20 mouse cellular contexts compared by ENCODE assay signal in the genomic region with DNA sequence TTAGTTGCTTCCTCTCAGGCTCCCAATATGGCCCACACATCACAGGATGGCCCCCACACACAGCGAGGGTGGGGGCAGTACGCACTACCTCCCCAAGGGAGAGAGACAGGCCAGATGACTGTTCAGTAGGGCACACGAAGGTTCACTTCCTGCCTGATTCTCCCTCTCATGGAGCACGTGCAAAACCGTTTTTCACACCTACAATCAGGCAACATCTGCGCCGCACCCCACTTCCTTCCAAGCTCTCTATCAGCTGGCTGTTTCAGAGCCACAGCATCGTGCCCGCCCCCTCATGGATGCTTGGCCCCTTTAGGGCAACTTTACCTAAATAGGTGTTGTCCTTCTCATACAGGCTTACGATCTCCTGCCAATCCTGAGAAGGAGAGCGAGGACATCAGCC. TPM values are rescaled to one million over a fixed set of nuclear protein-coding genes. Genes with fewer than 3 reads are reported as not detected.
A peak's percentile ranks its signal among the peaks of the same experiment; 100 is the strongest.
DNase-seq lines count a peak whose midpoint lies in the region; ATAC-seq lines count a peak whose summit lies in the region.
"Had no signal": no experiment of that assay in that cellular context is flagged by ENCODE, and none has a peak within 500 bp of the region (broad histone marks: within the 10 kb centered on the region; RNA-seq: fewer than 3 reads in every experiment).

No protein-coding gene starts in this region.

- H3K9ac ChIP-seq in hindbrain, embryonic 13.5 days: peak overlapping the region; percentile 29; the same call in 1 of the 2 replicates
- no peak overlapping the region for H3K9ac ChIP-seq in hindbrain, embryonic 16.5 days (ENCODE audit: low read depth, low read length)
- H3K9ac ChIP-seq: limb, embryonic 12.5 days; liver, embryonic 13.5 days; lung, embryonic 15.5 days; midbrain, embryonic 12.5 days; stomach, embryonic 15.5 days had no signal

- H3K27me3 ChIP-seq in hindbrain, embryonic 13.5 days: 0 out of 2 replicates have a peak, but pooled peaks cover 2% of the 10 kb centered on the region
- H3K27me3 ChIP-seq in hindbrain, embryonic 16.5 days (replicated peaks; ENCODE audit: control insufficient read depth, insufficient read depth, low read length): no peaks in the 10 kb centered on the region
- H3K27me3 ChIP-seq: liver, embryonic 13.5 days; lung, embryonic 15.5 days; stomach, embryonic 15.5 days had no signal

- peaks cover 35% of the 10 kb centered on the region for H3K4me1 ChIP-seq in hindbrain, embryonic 13.5 days (replicated peaks)
- peaks cover 16% of the 10 kb centered on the region for H3K4me1 ChIP-seq in hindbrain, embryonic 16.5 days (ENCODE audit: control insufficient read depth, insufficient read depth, low read depth, low read length)

- no peak overlapping the region for H3K27ac ChIP-seq in hindbrain, embryonic 13.5 days
- no peak overlapping the region for H3K27ac ChIP-seq in hindbrain, embryonic 16.5 days (ENCODE audit: low read depth, low read length)
- H3K27ac ChIP-seq: limb, embryonic 12.5 days; liver, embryonic 13.5 days; lung, embryonic 15.5 days; midbrain, embryonic 12.5 days; stomach, embryonic 15.5 days had no signal

- ATAC-seq in CD4-positive, CD25-positive, alpha-beta regulatory T cell, adult 4 months: no peak
- ATAC-seq in hindbrain, embryonic 13.5 days (ENCODE audit: low FRiP score): no peak
- no peak for ATAC-seq in hindbrain, embryonic 16.5 days

- H3K4me3 ChIP-seq in hindbrain, embryonic 13.5 days: no peak overlapping the region
- no peak overlapping the region for H3K4me3 ChIP-seq in hindbrain, embryonic 16.5 days (ENCODE audit: low read length)
- H3K4me3 ChIP-seq: hindbrain, embryonic 10.5 days; limb, embryonic 12.5 days; liver, embryonic 13.5 days; lung, embryonic 15.5 days; midbrain, embryonic 12.5 days; stomach, embryonic 15.5 days had no signal

- no peaks in the 10 kb centered on the region for H3K9me3 ChIP-seq in hindbrain, embryonic 13.5 days
- no peaks in the 10 kb centered on the region for H3K9me3 ChIP-seq in hindbrain, embryonic 16.5 days (ENCODE audit: control insufficient read depth, low read length)
- H3K9me3 ChIP-seq: hindbrain, embryonic 10.5 days; limb, embryonic 12.5 days; liver, embryonic 13.5 days; lung, embryonic 15.5 days; midbrain, embryonic 12.5 days; stomach, embryonic 15.5 days had no signal

- H3K36me3 ChIP-seq in hindbrain, embryonic 13.5 days: peaks cover 36% of the 10 kb centered on the region
- H3K36me3 ChIP-seq in hindbrain, embryonic 16.5 days (ENCODE audit: control insufficient read depth, insufficient read depth, low read length): peaks cover 10% of the 10 kb centered on the region

- DNase-seq in CD4-positive, CD25-positive, alpha-beta regulatory T cell, adult 2 months (ENCODE audit: low read depth, low spot score): peak; percentile 50
- peak; percentile 75 to 86 for DNase-seq in natural killer cell, adult 2 months (ENCODE audit: low spot score in 2 of 2)
- peak; percentile 66 for DNase-seq in thymus, postnatal 25 days
- no peak for DNase-seq in kidney, adult 18-20 months
- DNase-seq in urinary bladder, postnatal 4 days (ENCODE audit: low spot score in 2 of 2): no peak
- DNase-seq: adrenal gland, adult 8-10 months; gastrocnemius, postnatal 14 days; kidney, adult 9 months; kidney, postnatal 36 days; liver, embryonic 13.5 days; right cerebral cortex, postnatal 25 days had no signal

- WGBS in hindbrain, embryonic 13.5 days: 89% methylated on average over 11 of the region's 11 CpGs
- WGBS in hindbrain, embryonic 16.5 days: 89% methylated on average over 11 of the region's 11 CpGs

- H3K4me2 ChIP-seq in hindbrain, embryonic 13.5 days: no peak overlapping the region
- no peak overlapping the region for H3K4me2 ChIP-seq in hindbrain, embryonic 16.5 days (ENCODE audit: low read length)
- H3K4me2 ChIP-seq: limb, embryonic 12.5 days; liver, embryonic 13.5 days; lung, embryonic 15.5 days; midbrain, embryonic 12.5 days; stomach, embryonic 15.5 days had no signal

RNA-seq across cellular contexts. Expression of gene Cdk5rap3, which starts 3.6 kb away (rescaled TPM):
- 100 to 1,000 TPM in 1 of 2 experiments, 10 to 100 TPM in 1; 82.3 to 119 TPM for polyA plus RNA-seq in CD4-positive, CD25-positive, alpha-beta regulatory T cell, adult 4 months (2017; shearing (Covaris generic))
- polyA plus RNA-seq in hindbrain, embryonic 13.5 days (2015; fragmentation: Nextera tagmentation; extraction: Ambion mirVana): 92.9 and 100 TPM in 2 replicates
- polyA plus RNA-seq in hindbrain, embryonic 16.5 days (2015; fragmentation: Nextera tagmentation; extraction: Ambion mirVana): 81.2 and 84.8 TPM in 2 replicates

RNA-seq across cellular contexts. Expression of gene Prr15l, which starts 15.2 kb away (rescaled TPM):
- 1 to 10 TPM in 1 of 2 experiments, under 1 TPM in 1; 0.48 to 1.5 TPM for polyA plus RNA-seq in CD4-positive, CD25-positive, alpha-beta regulatory T cell, adult 4 months (2017; shearing (Covaris generic))
- polyA plus RNA-seq in hindbrain, embryonic 13.5 days (2015; fragmentation: Nextera tagmentation; extraction: Ambion mirVana): 0.29 and 0.43 TPM in 2 replicates
- 0.35 and 0.60 TPM in 2 replicates for polyA plus RNA-seq in hindbrain, embryonic 16.5 days (2015; fragmentation: Nextera tagmentation; extraction: Ambion mirVana)
- polyA plus RNA-seq: cortical plate, adult 2 months had no signal

RNA-seq across cellular contexts. Expression of gene Pnpo, which starts 31.1 kb away (rescaled TPM):
- polyA plus RNA-seq in CD4-positive, CD25-positive, alpha-beta regulatory T cell, adult 4 months (2017; shearing (Covaris generic)): 10 to 100 TPM; 28.5 to 48.5 TPM
- 20.5 and 22.6 TPM in 2 replicates for polyA plus RNA-seq in hindbrain, embryonic 13.5 days (2015; fragmentation: Nextera tagmentation; extraction: Ambion mirVana)
- 36.2 and 37.3 TPM in 2 replicates for polyA plus RNA-seq in hindbrain, embryonic 16.5 days (2015; fragmentation: Nextera tagmentation; extraction: Ambion mirVana)

Comparison
In these comparisons a context has a peak if more than half of its experiments do, and no peak if none do; other contexts are left out.
1. DNase-seq: peak in CD4-positive, CD25-positive, alpha-beta regulatory T cell, adult 2 months (single experiment), natural killer cell, adult 2 months (2 of 2) and thymus, postnatal 25 days (single experiment); none in kidney, adult 18-20 months (single experiment) and urinary bladder, postnatal 4 days (0 of 2).